Mouse (Mus musculus) stomach, embryonic 15.5 days (tissue): ENCODE results near the gene Csf2rb. TPM values are rescaled to one million over a fixed set of nuclear protein-coding genes. Genes with fewer than 3 reads are reported as not detected.
A peak's percentile ranks its signal among the peaks of the same experiment; 100 is the strongest.

Source experiments
- ATAC-seq: fragments of 200-750 bp; cut with Nextera tagmentation; 2 replicates; pipeline ENCODE4 v1.8.0; 2017; ENCODE audit warnings: low read depth, moderate number of reproducible peaks, moderate TSS enrichment; ENCODE audit not compliant: insufficient read depth, low FRiP score
- H3K27ac ChIP-seq: fragments of 300-500 bp; sonication (generic); 2 replicates; pipeline ENCODE4 v1.5.1; 2015; ENCODE audit warnings: mild to moderate bottlenecking, inconsistent platforms
- H3K27me3 ChIP-seq: fragments of 300-500 bp; sonication (generic); replicated peaks from 2 replicates; pipeline ENCODE4 v1.6.1; 2015; ENCODE audit warnings: inconsistent platforms
- H3K36me3 ChIP-seq: fragments of 300-500 bp; sonication (generic); 2 replicates; pipeline ENCODE4 v1.6.1; 2015; ENCODE audit warnings: inconsistent platforms
- H3K4me1 ChIP-seq: fragments of 300-500 bp; sonication (generic); 2 replicates; pipeline ENCODE4 v1.6.1; 2015; ENCODE audit warnings: inconsistent platforms
- H3K4me2 ChIP-seq: fragments of 300-500 bp; sonication (generic); 2 replicates; pipeline ENCODE4 v1.6.1; 2015; ENCODE audit warnings: mild to moderate bottlenecking, inconsistent platforms
- H3K4me3 ChIP-seq: fragments of 300-500 bp; sonication (generic); replicated peaks from 2 replicates; pipeline ENCODE4 v1.5.1; 2015; ENCODE audit warnings: inconsistent platforms
- H3K9ac ChIP-seq: fragments of 300-500 bp; sonication (generic); 2 replicates; pipeline ENCODE4 v1.6.1; 2015; ENCODE audit warnings: inconsistent platforms
- H3K9me3 ChIP-seq: fragments of 300-500 bp; sonication (generic); 2 replicates; pipeline ENCODE4 v1.6.1; 2016; ENCODE audit warnings: inconsistent platforms
- WGBS: fragments of 180-500 bp; shearing (Covaris S2); methylation state at CpG from one replicate; pipeline ENCODE4 v1.1.7; 2015; 5-methylcytosine and 5-hydroxymethylcytosine counted together
- polyA plus RNA-seq: library from polyadenylated mRNA; unstranded; fragments of >200 nt; fragmentation: Nextera tagmentation; extraction: Ambion mirVana; gene quantifications from 2 replicates; pipeline ENCODE4 v1.2.1, GENCODE M21; 2015

The Csf2rb gene
- polyA plus RNA-seq, 1 experiment from 2014 or later = 2.7 TPM

GRCm38 (mm10) chr15:78365916-78366315 is 40.4 kb downstream of the Csf2rb start:
- Histone ChIP-seq H3K4me2 (no peak overlapping the region), H3K9me3 (no peaks in the 10 kb centered on the region), H3K36me3 (no peaks in the 10 kb centered on the region), H3K4me3 (no peak overlapping the region), H3K9ac (no peak overlapping the region), H3K27ac (no peak overlapping the region), H3K27me3 (peaks cover 4% of the 10 kb centered on the region; the same call in 1 of the 2 replicates), H3K4me1 (no peaks in the 10 kb centered on the region)
- no peak for ATAC-seq
- 31% methylated on average over 2 of the region's 2 CpGs for WGBS

DNA sequence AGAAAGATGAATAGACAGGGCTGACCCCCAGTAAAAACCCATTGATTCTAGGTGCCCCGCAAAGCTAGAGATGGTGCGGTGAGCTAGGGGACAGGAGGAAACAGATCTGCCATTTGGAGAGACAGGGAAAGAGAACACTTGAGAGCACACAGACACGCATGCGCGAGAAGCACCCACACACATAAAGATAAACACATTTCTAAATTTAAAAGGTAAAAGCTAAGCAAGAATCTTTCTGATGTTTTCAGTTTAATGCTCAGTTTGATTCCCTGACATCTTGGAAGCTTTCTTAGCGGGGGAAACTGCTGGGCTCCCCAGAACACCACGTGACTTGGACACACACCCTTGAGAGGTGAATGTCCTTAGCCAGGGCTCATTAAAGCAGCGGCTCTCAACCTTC is 41.3 kb downstream of the Csf2rb start:
- ATAC-seq = no peak
- WGBS = 64% methylated on average over 8 of the region's 8 CpGs
- no peak overlapping the region for H3K4me3 ChIP-seq
- H3K27ac ChIP-seq = no peak overlapping the region
- no peaks in the 10 kb centered on the region for H3K4me1 ChIP-seq
- no peaks in the 10 kb centered on the region for H3K9me3 ChIP-seq
- no peak overlapping the region for H3K4me2 ChIP-seq
- H3K36me3 ChIP-seq = no peaks in the 10 kb centered on the region
- H3K9ac ChIP-seq = no peak overlapping the region
- peaks cover 4% of the 10 kb centered on the region; the same call in 1 of the 2 replicates for H3K27me3 ChIP-seq

GRCm38 (mm10) chr15:78367811-78368210 is 42.3 kb downstream of the Csf2rb start:
- Histone ChIP-seq H3K36me3 (no peaks in the 10 kb centered on the region), H3K4me3 (no peak overlapping the region), H3K9me3 (no peaks in the 10 kb centered on the region), H3K9ac (no peak overlapping the region), H3K27ac (no peak overlapping the region), H3K27me3 (peaks cover 4% of the 10 kb centered on the region; the same call in 1 of the 2 replicates), H3K4me2 (no peak overlapping the region), H3K4me1 (no peaks in the 10 kb centered on the region)
- WGBS = 64% methylated on average over 3 of the region's 3 CpGs
- ATAC-seq = no peak

- ATAC-seq = peak; percentile 56; the same call in 1 of the 2 replicates
- H3K4me1 ChIP-seq = no peaks in the 10 kb centered on the region
- H3K27me3 ChIP-seq = peaks cover 4% of the 10 kb centered on the region; the same call in 1 of the 2 replicates
- H3K4me3 ChIP-seq = no peak overlapping the region
- H3K4me2 ChIP-seq = no peak overlapping the region
- no peaks in the 10 kb centered on the region for H3K9me3 ChIP-seq
- H3K27ac ChIP-seq = no peak overlapping the region
- WGBS = 7% methylated on average over 8 of the region's 8 CpGs
- no peaks in the 10 kb centered on the region for H3K36me3 ChIP-seq
- no peak overlapping the region for H3K9ac ChIP-seq
Measured at GRCm38 (mm10) chr15:78368926-78369346, 43.4 kb downstream of the Csf2rb start.

- H3K27ac ChIP-seq = no peak overlapping the region
- H3K4me3 ChIP-seq = no peak overlapping the region
- 88% methylated on average over 1 of the region's 1 CpGs for WGBS
- no peaks in the 10 kb centered on the region for H3K36me3 ChIP-seq
- no peak overlapping the region for H3K4me2 ChIP-seq
- no peak overlapping the region for H3K9ac ChIP-seq
- ATAC-seq = no peak
- H3K27me3 ChIP-seq = peaks cover 4% of the 10 kb centered on the region; the same call in 1 of the 2 replicates
- H3K9me3 ChIP-seq = no peaks in the 10 kb centered on the region
- H3K4me1 ChIP-seq = no peaks in the 10 kb centered on the region
Measured at GRCm38 (mm10) chr15:78369641-78370040, 44.1 kb downstream of the Csf2rb start.

DNA sequence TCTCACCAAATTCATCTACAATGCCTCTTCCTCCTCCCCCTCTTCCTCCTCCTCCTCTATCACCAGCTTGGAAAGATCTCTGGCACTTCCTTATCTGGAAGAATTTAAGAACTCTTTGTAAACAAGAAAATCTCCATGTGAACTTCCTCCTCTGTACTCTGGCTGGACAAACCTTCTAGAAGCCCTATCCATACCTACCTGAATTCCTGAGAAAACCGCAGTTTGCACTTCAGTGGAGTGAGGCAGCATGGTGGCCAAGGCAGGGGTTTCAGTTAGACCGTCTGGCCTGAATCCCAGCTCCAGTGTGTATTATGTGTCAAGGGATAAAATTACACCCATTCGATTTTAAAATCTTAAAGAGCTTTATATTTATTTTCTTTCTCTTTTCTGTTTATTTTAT is 47.2 kb downstream of the Csf2rb start:
- Histone ChIP-seq H3K27ac (no peak overlapping the region), H3K36me3 (no peaks in the 10 kb centered on the region), H3K4me1 (no peaks in the 10 kb centered on the region), H3K9ac (no peak overlapping the region), H3K9me3 (no peaks in the 10 kb centered on the region), H3K27me3 (peaks cover 4% of the 10 kb centered on the region; the same call in 1 of the 2 replicates), H3K4me2 (no peak overlapping the region), H3K4me3 (no peak overlapping the region)
- 38% methylated on average over 3 of the region's 3 CpGs for WGBS
- no peak for ATAC-seq

GRCm38 (mm10) chr15:78374204-78374603 is 48.7 kb downstream of the Csf2rb start:
- WGBS = 65% methylated on average over 3 of the region's 3 CpGs
- Histone ChIP-seq H3K9me3 (no peaks in the 10 kb centered on the region), H3K27ac (no peak overlapping the region), H3K4me3 (no peak overlapping the region), H3K27me3 (peaks cover 4% of the 10 kb centered on the region; the same call in 1 of the 2 replicates), H3K9ac (no peak overlapping the region), H3K4me1 (no peaks in the 10 kb centered on the region), H3K36me3 (no peaks in the 10 kb centered on the region), H3K4me2 (no peak overlapping the region)
- no peak for ATAC-seq

GRCm38 (mm10) chr15:78377859-78378258 is 52.3 kb downstream of the Csf2rb start:
- no peaks in the 10 kb centered on the region for H3K4me1 ChIP-seq
- no peak overlapping the region for H3K27ac ChIP-seq
- no peaks in the 10 kb centered on the region; the same call in 1 of the 2 replicates for H3K27me3 ChIP-seq
- no peaks in the 10 kb centered on the region for H3K9me3 ChIP-seq
- no peaks in the 10 kb centered on the region for H3K36me3 ChIP-seq
- 85% methylated on average over 10 of the region's 10 CpGs for WGBS
- H3K4me2 ChIP-seq = no peak overlapping the region
- no peak for ATAC-seq
- H3K4me3 ChIP-seq = no peak overlapping the region
- no peak overlapping the region for H3K9ac ChIP-seq

- Histone ChIP-seq H3K4me3 (no peak overlapping the region), H3K36me3 (no peaks in the 10 kb centered on the region), H3K4me1 (no peaks in the 10 kb centered on the region), H3K4me2 (no peak overlapping the region), H3K27me3 (no peaks in the 10 kb centered on the region; the same call in 1 of the 2 replicates), H3K9me3 (no peaks in the 10 kb centered on the region), H3K27ac (no peak overlapping the region), H3K9ac (no peak overlapping the region)
- no peak for ATAC-seq
- WGBS = 64% methylated on average over 10 of the region's 10 CpGs
Measured at GRCm38 (mm10) chr15:78378556-78378955, 53.0 kb downstream of the Csf2rb start.

- H3K36me3 ChIP-seq = no peaks in the 10 kb centered on the region
- H3K27ac ChIP-seq = no peak overlapping the region
- H3K4me3 ChIP-seq = no peak overlapping the region
- no peaks in the 10 kb centered on the region for H3K9me3 ChIP-seq
- WGBS = 81% methylated on average over 2 of the region's 2 CpGs
- H3K27me3 ChIP-seq = no peaks in the 10 kb centered on the region; the same call in 1 of the 2 replicates
- no peak overlapping the region for H3K9ac ChIP-seq
- no peaks in the 10 kb centered on the region for H3K4me1 ChIP-seq
- H3K4me2 ChIP-seq = no peak overlapping the region
- no peak for ATAC-seq
Measured at GRCm38 (mm10) chr15:78380208-78380607, 54.7 kb downstream of the Csf2rb start.

DNA sequence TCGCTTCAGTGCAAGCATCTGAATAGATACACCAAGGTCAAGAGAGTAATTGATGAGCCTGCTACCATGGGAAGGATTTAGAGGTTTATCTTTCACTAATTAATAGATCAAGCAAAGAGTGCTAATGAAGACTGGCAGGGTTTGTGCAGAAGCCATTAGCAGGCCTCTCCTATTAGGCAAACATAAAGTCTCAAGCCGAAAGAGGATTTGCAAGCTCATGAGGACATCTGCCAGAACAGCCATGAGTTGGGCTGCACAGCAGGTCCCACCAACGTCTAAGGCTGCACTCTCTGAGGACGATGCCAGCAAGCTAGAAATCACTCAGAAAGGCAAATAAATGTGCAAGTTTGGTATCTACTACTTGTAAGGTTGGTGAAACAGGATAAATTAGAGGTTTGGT is 55.2 kb downstream of the Csf2rb start:
- H3K4me2 ChIP-seq = no peak overlapping the region
- H3K9ac ChIP-seq = no peak overlapping the region
- 61% methylated on average over 4 of the region's 4 CpGs for WGBS
- no peak for ATAC-seq
- no peak overlapping the region for H3K27ac ChIP-seq
- no peaks in the 10 kb centered on the region; the same call in 1 of the 2 replicates for H3K27me3 ChIP-seq
- H3K4me1 ChIP-seq = no peaks in the 10 kb centered on the region
- H3K9me3 ChIP-seq = no peaks in the 10 kb centered on the region
- no peaks in the 10 kb centered on the region for H3K36me3 ChIP-seq
- no peak overlapping the region for H3K4me3 ChIP-seq

GRCm38 (mm10) chr15:78382115-78382514 is 56.6 kb downstream of the Csf2rb start:
- no peaks in the 10 kb centered on the region for H3K36me3 ChIP-seq
- H3K4me3 ChIP-seq = no peak overlapping the region
- no peak overlapping the region for H3K4me2 ChIP-seq
- no peaks in the 10 kb centered on the region for H3K9me3 ChIP-seq
- no peak overlapping the region for H3K9ac ChIP-seq
- no peak for ATAC-seq
- H3K27ac ChIP-seq = 0 out of 2 replicates have a peak overlapping the region, but pooled peaks have one; percentile 6
- 85% methylated on average over 4 of the region's 4 CpGs for WGBS
- H3K27me3 ChIP-seq = no peaks in the 10 kb centered on the region; the same call in 1 of the 2 replicates
- no peaks in the 10 kb centered on the region for H3K4me1 ChIP-seq
